Mouse (Mus musculus) heart, embryonic 15.5 days (tissue): ENCODE data around the gene BC024978. TPM values are rescaled to one million over a fixed set of nuclear protein-coding genes. Genes with fewer than 3 reads are reported as not detected.

Experiments used
- ATAC-seq: fragments of 200-750 bp; cut with Nextera tagmentation; replicated peaks from 2 replicates; pipeline ENCODE4 v1.8.0; 2017; ENCODE audit warnings: low read depth, moderate TSS enrichment; ENCODE audit not compliant: insufficient number of reproducible peaks, insufficient read depth, low FRiP score
- H3K27ac ChIP-seq: fragments of 300-500 bp; sonication (generic); 2 replicates; pipeline ENCODE4 v1.5.1; 2015; ENCODE audit warnings: mild to moderate bottlenecking, inconsistent platforms
- H3K27me3 ChIP-seq: fragments of 300-500 bp; sonication (generic); 2 replicates; pipeline ENCODE4 v1.6.1; 2015; ENCODE audit warnings: inconsistent platforms
- H3K36me3 ChIP-seq: fragments of 300-500 bp; sonication (generic); 2 replicates; pipeline ENCODE4 v1.6.1; 2015; ENCODE audit warnings: mild to moderate bottlenecking, inconsistent platforms
- H3K4me1 ChIP-seq: fragments of 300-500 bp; sonication (generic); replicated peaks from 2 replicates; pipeline ENCODE4 v1.6.1; 2015; ENCODE audit warnings: inconsistent platforms
- H3K4me2 ChIP-seq: fragments of 300-500 bp; sonication (generic); 2 replicates; pipeline ENCODE4 v1.6.1; 2015; ENCODE audit warnings: inconsistent platforms, mild to moderate bottlenecking, moderate library complexity
- H3K4me3 ChIP-seq: fragments of 300-500 bp; sonication (generic); 2 replicates; pipeline ENCODE4 v1.5.1; 2015; ENCODE audit warnings: mild to moderate bottlenecking, inconsistent platforms
- H3K9ac ChIP-seq: fragments of 300-500 bp; sonication (generic); 2 replicates; pipeline ENCODE4 v1.6.1; 2015; ENCODE audit warnings: mild to moderate bottlenecking, inconsistent platforms
- H3K9me3 ChIP-seq: fragments of 300-500 bp; sonication (generic); replicated peaks from 2 replicates; pipeline ENCODE4 v1.6.1; 2016; ENCODE audit warnings: inconsistent platforms
- WGBS: fragments of 180-500 bp; shearing (Covaris S2); methylation state at CpG from one replicate; pipeline ENCODE4 v1.1.7; 2015; ENCODE audit warnings: mixed read lengths; 5-methylcytosine and 5-hydroxymethylcytosine counted together
- polyA plus RNA-seq: library from polyadenylated mRNA; unstranded; fragments of >200 nt; fragmentation: Nextera tagmentation; extraction: Ambion mirVana; gene quantifications from 2 replicates; pipeline ENCODE4 v1.2.1, GENCODE M21; 2015

The BC024978 gene
- polyA plus RNA-seq, 1 experiment from 2014 or later: 2.6 TPM

DNA sequence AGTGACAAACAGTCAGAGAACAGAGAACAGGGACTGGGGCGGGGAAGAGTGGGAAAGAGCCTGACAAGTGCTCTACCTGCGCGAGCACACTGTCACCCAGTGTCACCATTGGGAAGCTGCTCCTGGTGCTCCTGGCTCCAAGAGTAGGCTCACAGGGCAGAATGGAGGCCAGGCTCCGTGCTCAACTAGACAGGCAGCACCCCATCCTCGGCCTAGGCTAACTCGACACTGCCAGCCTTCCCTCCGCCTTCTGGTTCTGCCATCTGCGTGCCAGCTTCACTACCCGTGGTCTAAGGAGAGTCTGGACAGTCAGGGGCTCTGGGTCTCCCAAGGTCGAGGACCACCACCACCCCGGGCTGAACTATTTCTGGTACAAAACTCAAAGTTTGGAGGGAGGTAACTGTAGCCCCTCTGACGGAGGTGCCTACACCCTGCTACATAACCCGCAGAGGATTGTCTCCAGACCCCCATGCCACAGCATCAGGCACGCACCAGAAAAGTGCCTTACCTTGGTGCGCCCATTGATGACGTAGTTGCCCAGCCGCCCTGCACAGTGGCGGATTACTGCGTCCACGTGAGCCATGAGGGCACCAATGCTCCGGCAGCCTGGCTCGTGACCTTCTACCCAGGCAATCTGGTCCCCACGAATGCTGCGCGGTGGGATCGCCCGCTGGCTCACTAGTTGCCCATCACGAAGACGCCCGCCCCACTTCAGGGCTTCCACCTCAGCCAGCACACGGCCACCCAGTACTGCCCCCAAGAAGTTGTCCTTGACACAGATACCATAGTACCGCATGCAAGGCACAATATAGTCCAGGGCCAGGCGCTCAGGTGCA is 31.3 kb upstream of the BC024978 start:
- Histone ChIP-seq H3K4me2 (peak overlapping the region; percentile 82), H3K27me3 (no peaks in the 10 kb centered on the region), H3K9me3 (no peaks in the 10 kb centered on the region), H3K9ac (peak overlapping the region; percentile 74; the same call in 1 of the 2 replicates), H3K27ac (no peak overlapping the region), H3K4me3 (peak overlapping the region; percentile 66), H3K36me3 (peaks cover 16% of the 10 kb centered on the region), H3K4me1 (peaks cover 66% of the 10 kb centered on the region)
- 81% methylated on average over 33 of the region's 33 CpGs for WGBS
- no peak for ATAC-seq

DNA sequence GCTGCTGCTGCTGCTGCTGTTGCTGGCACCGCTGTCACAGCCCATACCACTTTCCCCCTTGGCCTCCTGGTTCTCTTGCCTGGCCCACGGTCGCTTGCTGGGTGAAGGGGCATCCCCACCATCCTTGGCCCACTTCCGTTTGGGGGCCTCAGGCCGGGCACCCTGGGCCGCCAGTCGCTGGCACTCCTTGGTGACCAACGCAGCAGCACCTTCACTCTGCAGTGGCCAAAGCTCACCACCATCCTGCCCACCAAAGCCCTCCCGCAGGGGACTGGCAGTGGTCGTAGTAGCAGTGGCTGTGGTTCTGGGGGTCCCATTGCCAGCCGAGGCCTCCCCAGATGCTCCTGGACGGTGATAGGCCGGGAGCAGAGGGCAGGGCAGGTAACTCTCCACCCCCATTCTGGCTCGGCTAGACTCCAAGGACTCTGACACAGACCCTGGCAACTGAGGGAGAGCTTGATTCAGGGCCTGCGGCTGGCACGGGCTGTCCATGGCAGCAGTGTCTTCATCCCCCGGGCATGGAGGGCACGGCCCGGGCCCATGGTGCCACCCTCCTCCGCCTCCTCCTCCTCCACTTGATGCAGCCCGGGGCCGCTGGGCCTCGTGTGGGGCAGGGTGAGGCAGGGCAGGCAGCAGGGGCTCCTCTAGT is 30.4 kb upstream of the BC024978 start:
- no peaks in the 10 kb centered on the region for H3K9me3 ChIP-seq
- H3K4me2 ChIP-seq: peak overlapping the region; percentile 82
- peak overlapping the region; percentile 66 for H3K4me3 ChIP-seq
- H3K27me3 ChIP-seq: no peaks in the 10 kb centered on the region
- ATAC-seq: no peak
- H3K9ac ChIP-seq: peak overlapping the region; percentile 74
- H3K4me1 ChIP-seq: peaks cover 64% of the 10 kb centered on the region
- 68% methylated on average over 23 of the region's 23 CpGs for WGBS
- H3K27ac ChIP-seq: peak overlapping the region; percentile 98
- H3K36me3 ChIP-seq: peaks cover 11% of the 10 kb centered on the region

DNA sequence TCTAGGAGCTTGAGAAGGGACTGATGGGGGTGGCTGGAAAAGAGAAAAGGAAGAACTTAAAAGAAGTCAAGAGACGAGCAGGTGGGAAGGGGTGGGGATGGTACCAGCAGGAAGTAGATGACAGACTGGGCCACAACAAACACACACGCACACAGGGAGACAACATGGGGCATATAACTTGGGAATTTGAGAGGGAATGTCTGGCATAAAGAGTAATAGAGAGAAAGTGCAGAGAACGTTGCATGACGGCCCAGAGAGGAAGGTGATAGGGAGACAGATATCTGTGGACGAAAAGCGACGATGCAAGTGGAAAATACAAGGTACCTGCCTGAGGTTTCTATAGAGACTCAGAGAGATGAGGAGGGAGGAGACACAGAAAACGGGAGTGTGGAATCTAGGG is 29.9 kb upstream of the BC024978 start:
- Histone ChIP-seq H3K9me3 (no peaks in the 10 kb centered on the region), H3K4me2 (peak overlapping the region; percentile 82), H3K36me3 (peaks cover 12% of the 10 kb centered on the region), H3K27me3 (no peaks in the 10 kb centered on the region), H3K4me3 (peak overlapping the region; percentile 66), H3K9ac (peak overlapping the region; percentile 74), H3K4me1 (peaks cover 59% of the 10 kb centered on the region), H3K27ac (peak overlapping the region; percentile 98)
- WGBS: 3% methylated on average over 8 of the region's 8 CpGs
- no peak for ATAC-seq

DNA sequence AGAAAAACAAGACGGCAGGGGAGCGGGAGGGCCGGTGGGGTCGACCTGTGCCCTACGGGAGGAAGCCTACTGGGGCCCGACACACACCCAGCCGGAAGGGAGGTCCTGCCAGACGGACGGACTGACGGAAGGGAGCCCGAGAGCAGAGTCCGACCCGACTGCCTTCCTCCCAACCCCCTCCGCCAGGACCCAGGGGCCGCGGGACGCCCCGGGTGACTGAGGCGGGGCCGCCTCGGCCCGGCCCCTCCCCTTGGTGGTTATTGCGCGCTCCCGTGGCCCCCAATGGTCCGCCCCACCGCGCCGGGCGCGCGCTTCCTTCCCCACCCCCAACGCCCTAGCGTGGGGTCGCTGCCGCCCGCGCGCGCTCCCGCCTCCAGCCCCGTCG is 29.4 kb upstream of the BC024978 start:
- peak; percentile 84 for ATAC-seq
- WGBS: under 1% methylated on average over 41 of the region's 43 CpGs
- Histone ChIP-seq H3K27me3 (no peaks in the 10 kb centered on the region), H3K4me1 (peaks cover 54% of the 10 kb centered on the region), H3K36me3 (peaks cover 18% of the 10 kb centered on the region), H3K4me3 (peak overlapping the region; percentile 66), H3K9ac (peak overlapping the region; percentile 74), H3K27ac (peak overlapping the region; percentile 98), H3K4me2 (peak overlapping the region; percentile 82), H3K9me3 (no peaks in the 10 kb centered on the region)

DNA sequence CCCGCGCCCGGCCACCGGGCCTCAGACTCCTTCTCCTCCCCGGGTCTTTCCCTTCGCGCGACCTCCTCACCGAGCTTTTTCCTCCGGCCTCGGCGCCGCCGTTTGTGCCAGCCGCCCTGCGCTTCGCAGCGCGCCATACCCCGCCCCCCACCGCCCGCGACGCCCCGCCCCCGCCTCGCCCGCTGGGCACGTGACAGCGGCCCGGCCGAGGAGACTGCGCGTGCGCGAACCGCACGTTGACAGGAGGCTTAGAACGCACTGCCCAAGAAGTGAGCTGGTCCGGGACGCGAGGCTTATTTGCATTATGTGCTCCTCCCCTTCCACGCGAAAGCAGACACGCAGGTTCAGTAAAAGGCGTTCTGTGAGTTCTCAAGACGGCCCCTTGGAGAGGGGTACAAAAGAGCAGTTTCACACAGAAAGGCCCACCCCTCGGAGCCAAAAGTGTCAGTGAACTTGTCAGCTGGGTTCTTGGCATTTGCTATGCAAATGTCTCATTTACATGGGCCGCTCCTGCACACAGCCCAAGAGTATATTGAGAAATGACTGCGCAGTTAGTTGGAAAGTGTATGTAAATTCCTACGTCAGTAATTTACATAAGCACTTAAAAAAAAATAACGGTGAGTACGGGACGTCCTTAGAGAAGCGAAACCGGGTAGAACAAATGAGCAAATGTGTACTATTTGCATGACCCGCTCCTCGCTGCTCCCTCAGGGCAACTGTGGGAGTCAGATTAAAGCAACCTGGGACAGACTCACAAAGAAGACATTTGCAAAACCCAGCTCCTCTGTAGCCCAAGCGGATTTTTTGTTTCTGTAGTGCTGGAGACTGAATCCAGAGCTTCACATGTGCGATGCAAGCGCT is 28.7 kb upstream of the BC024978 start, which contains the start of gene Egln2:
TSS of gene Egln2 (minus strand) at position 189 of the 861 bp plus-strand sequence.
- H3K9ac ChIP-seq: peak within 1 kb of the TSS; percentile 74
- H3K4me3 ChIP-seq: peak within 1 kb of the TSS; percentile 66
- H3K9me3 ChIP-seq: no peaks in the 10 kb centered on the region
- H3K4me1 ChIP-seq: peaks cover 47% of the 10 kb centered on the region
- H3K27me3 ChIP-seq: no peaks in the 10 kb centered on the region
- peak within 1 kb of the TSS; percentile 98 for H3K27ac ChIP-seq
- ATAC-seq: peak; percentile 86
- H3K4me2 ChIP-seq: peak within 1 kb of the TSS; percentile 82
- 1% methylated on average over 61 of the region's 61 CpGs for WGBS
- H3K36me3 ChIP-seq: peaks cover 22% of the 10 kb centered on the region

DNA sequence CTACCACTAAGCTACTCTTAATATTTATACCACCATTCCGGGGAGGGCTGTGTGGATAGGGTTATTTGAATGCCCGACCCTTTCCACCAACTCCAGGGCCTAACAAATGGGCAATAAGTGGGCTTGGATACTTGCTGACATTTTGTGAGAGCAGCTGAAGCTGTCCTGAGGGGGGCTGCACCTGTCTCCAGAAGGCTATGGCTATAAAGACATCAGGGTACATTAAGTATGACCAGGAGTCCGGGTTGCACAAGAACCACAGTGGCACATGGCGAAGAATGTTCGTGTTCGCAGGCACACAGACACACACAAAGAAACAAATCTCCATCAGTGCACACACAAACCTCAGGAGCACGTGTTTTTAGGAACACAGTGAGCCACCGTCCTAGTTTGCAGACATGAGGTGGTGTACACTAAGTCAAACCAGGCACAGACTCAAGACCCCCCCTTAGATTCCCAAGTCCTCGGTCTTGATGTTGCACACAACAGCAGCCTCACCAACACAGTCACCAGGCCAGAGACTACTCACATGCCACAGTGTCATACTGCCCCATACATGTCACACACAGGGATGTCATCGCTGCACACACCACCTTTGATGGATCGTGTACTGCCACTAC is 28.0 kb upstream of the BC024978 start:
- H3K36me3 ChIP-seq: peaks cover 29% of the 10 kb centered on the region
- H3K9ac ChIP-seq: peak overlapping the region; percentile 74
- WGBS: 73% methylated on average over 11 of the region's 11 CpGs
- no peak for ATAC-seq
- no peaks in the 10 kb centered on the region for H3K27me3 ChIP-seq
- peak overlapping the region; percentile 82 for H3K4me2 ChIP-seq
- H3K4me1 ChIP-seq: peaks cover 41% of the 10 kb centered on the region
- peak overlapping the region; percentile 98 for H3K27ac ChIP-seq
- no peaks in the 10 kb centered on the region for H3K9me3 ChIP-seq
- peak overlapping the region; percentile 66 for H3K4me3 ChIP-seq

DNA sequence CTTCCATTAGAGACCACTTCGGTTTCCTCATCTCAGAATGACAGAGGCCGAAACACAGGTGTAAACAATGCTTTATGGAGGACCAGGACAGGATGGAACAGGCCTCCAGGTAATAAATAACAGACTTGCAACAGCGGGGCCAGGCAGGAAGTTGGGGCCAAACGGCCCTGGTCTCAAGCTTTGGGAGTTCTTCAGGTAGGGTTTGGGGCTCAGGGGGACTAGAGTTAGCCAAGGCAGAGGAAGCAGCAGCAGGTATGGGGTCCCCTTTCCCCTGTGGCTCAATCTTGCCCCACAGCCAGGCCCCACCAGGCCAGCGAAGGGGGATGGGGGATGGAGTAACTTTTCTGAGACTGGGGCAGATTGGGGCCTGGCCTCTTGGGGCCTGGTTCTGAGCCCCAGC is 27.2 kb upstream of the BC024978 start:
- peaks cover 33% of the 10 kb centered on the region for H3K4me1 ChIP-seq
- no peaks in the 10 kb centered on the region for H3K9me3 ChIP-seq
- ATAC-seq: no peak
- H3K36me3 ChIP-seq: peaks cover 30% of the 10 kb centered on the region
- no peaks in the 10 kb centered on the region for H3K27me3 ChIP-seq
- H3K4me2 ChIP-seq: no peak overlapping the region
- no peak overlapping the region for H3K9ac ChIP-seq
- WGBS: 93% methylated on average over 5 of the region's 5 CpGs
- no peak overlapping the region for H3K4me3 ChIP-seq
- no peak overlapping the region for H3K27ac ChIP-seq

DNA sequence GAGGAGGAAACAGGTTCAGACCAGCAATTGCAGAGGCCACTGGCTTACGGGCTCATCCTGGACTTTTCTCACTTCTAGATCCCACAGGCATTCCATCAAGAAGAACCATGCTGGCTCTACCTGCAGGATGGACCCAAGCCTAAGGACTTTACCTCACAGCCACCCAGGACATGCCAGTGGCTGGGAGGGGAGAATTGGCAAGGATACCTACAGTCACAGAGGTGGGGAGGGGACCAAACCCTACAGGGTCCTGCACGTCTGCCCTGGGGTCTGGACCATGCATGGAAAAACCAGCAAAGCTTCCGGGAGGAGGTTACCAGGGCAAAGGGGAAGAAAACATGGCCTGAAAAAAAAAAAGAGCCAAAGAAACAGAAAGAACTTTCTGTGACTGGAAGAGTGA is 24.6 kb upstream of the BC024978 start:
- Histone ChIP-seq H3K4me3 (no peak overlapping the region), H3K9me3 (no peaks in the 10 kb centered on the region), H3K9ac (no peak overlapping the region), H3K27me3 (no peaks in the 10 kb centered on the region), H3K4me1 (peaks cover 8% of the 10 kb centered on the region), H3K4me2 (no peak overlapping the region), H3K36me3 (peaks cover 28% of the 10 kb centered on the region), H3K27ac (no peak overlapping the region)
- ATAC-seq: no peak
- WGBS: 86% methylated on average over 3 of the region's 3 CpGs

DNA sequence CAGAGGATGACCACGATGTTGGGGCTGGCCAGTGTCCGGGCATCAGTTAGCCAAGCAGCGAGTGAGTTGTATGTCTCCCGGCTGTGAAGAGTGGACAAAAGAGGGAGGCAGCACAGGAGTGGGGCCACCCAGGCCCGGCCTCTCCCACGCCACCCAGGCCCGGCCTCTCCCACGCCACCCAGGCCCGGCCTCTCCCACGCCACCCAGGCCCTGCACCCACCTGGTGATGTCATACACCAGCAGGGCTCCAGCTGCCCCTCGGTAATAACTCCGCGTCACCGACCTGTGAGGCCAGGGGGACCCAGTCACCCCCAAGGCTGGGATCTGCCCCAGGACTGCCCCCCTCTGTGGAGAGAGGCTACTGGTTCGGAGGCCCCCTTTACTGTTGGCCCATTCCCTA is 21.1 kb upstream of the BC024978 start:
- no peak for ATAC-seq
- Histone ChIP-seq H3K9me3 (no peaks in the 10 kb centered on the region), H3K27me3 (no peaks in the 10 kb centered on the region), H3K9ac (no peak overlapping the region), H3K4me3 (no peak overlapping the region), H3K36me3 (peaks cover 28% of the 10 kb centered on the region), H3K4me2 (no peak overlapping the region), H3K27ac (no peak overlapping the region), H3K4me1 (peaks cover 9% of the 10 kb centered on the region)
- 90% methylated on average over 15 of the region's 15 CpGs for WGBS

DNA sequence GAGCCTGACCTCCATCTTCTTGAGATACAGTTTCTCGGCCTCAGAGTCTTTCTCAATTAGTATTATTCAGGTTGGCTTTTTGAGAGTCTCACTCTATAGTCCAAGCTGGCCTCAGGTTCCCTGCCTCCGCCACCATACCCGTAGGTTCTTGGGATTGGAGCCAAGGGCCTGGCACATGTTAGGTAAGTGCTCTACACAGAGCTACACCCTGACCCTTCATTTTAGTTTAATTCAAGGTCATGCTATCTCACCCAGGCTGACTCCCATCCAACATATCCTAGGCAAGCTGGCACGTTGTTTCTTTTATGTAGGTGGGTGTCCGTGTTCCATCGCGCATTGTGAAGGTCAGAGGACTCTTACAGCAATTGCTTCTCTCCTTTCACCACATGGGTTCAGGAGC is 20.7 kb upstream of the BC024978 start:
- no peak overlapping the region for H3K9ac ChIP-seq
- H3K9me3 ChIP-seq: no peaks in the 10 kb centered on the region
- WGBS: 86% methylated on average over 7 of the region's 7 CpGs
- H3K27me3 ChIP-seq: no peaks in the 10 kb centered on the region
- ATAC-seq: no peak
- peaks cover 28% of the 10 kb centered on the region for H3K36me3 ChIP-seq
- H3K4me1 ChIP-seq: peaks cover 12% of the 10 kb centered on the region
- no peak overlapping the region for H3K4me3 ChIP-seq
- H3K27ac ChIP-seq: no peak overlapping the region
- H3K4me2 ChIP-seq: no peak overlapping the region

DNA sequence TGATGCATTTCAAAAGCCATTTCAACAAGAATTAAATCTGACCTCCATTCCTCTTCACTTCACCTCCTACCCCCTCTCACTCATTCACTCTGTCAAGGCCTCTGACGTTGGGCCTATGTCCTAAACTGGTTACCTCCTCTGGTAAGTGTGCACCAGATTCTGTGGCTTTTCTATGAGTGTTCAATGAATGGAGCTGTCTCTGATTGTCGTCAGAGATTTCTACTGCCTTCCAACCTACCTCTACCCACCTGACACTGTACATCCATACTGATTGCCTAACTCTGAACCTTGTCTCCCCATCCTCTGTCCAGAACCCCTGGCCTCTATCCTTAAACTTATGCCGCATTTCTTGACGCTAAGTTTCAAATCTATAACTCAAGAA is 17.6 kb upstream of the BC024978 start:
- peaks cover 5% of the 10 kb centered on the region; the same call in 1 of the 2 replicates for H3K36me3 ChIP-seq
- peak overlapping the region; percentile 81 for H3K4me3 ChIP-seq
- no peak for ATAC-seq
- peak overlapping the region; percentile 96 for H3K27ac ChIP-seq
- 17% methylated on average over 4 of the region's 4 CpGs for WGBS
- no peaks in the 10 kb centered on the region for H3K27me3 ChIP-seq
- H3K9ac ChIP-seq: peak overlapping the region; percentile 69
- H3K9me3 ChIP-seq: no peaks in the 10 kb centered on the region
- peak overlapping the region; percentile 63 for H3K4me2 ChIP-seq
- peaks cover 16% of the 10 kb centered on the region for H3K4me1 ChIP-seq
